Mouse (Mus musculus) stomach, postnatal 0 days (tissue): ENCODE results near the gene Gtf2a1. TPM values are rescaled to one million over a fixed set of nuclear protein-coding genes. Genes with fewer than 3 reads are reported as not detected.

Source experiments
- ATAC-seq: fragments of 200-750 bp; cut with Nextera tagmentation; 2 replicates; pipeline ENCODE4 v1.8.0; 2017; ENCODE audit not compliant: low FRiP score, low TSS enrichment
- DNase-seq: peaks from one replicate; pipeline ENCODE4 v3.0.0-alpha.2; 2016; ENCODE audit warnings: low spot score
- H3K27ac ChIP-seq: fragments of 300-500 bp; sonication (generic); replicated peaks from 2 replicates; pipeline ENCODE4 v1.5.1; 2014; ENCODE audit warnings: mild to moderate bottlenecking, control low read depth
- H3K27me3 ChIP-seq: fragments of 300-500 bp; sonication (generic); 2 replicates; pipeline ENCODE4 v1.6.1; 2014; ENCODE audit warnings: low read length; ENCODE audit not compliant: control insufficient read depth, insufficient read depth
- H3K36me3 ChIP-seq: fragments of 300-500 bp; sonication (generic); 2 replicates; pipeline ENCODE4 v1.6.1; 2014; ENCODE audit warnings: low read length, mixed read lengths; ENCODE audit not compliant: control insufficient read depth, insufficient read depth
- H3K4me1 ChIP-seq: fragments of 300-500 bp; sonication (generic); replicated peaks from 2 replicates; pipeline ENCODE4 v1.6.1; 2014; ENCODE audit warnings: antibody characterized with exemption; ENCODE audit not compliant: control insufficient read depth, insufficient read depth
- H3K4me2 ChIP-seq: fragments of 300-500 bp; sonication (generic); replicated peaks from 2 replicates; pipeline ENCODE4 v1.6.1; 2014; ENCODE audit warnings: low read depth, mild to moderate bottlenecking, control low read depth, moderate library complexity
- H3K4me3 ChIP-seq: fragments of 300-500 bp; sonication (generic); 2 replicates; pipeline ENCODE4 v1.5.1; 2014; ENCODE audit warnings: low read depth, low read length, control low read depth
- H3K9ac ChIP-seq: fragments of 300-500 bp; sonication (generic); 2 replicates; pipeline ENCODE4 v1.6.1; 2014; ENCODE audit warnings: mild to moderate bottlenecking, low read length, control low read depth, mixed read lengths
- H3K9me3 ChIP-seq: fragments of 300-500 bp; sonication (generic); 2 replicates; pipeline ENCODE4 v1.6.1; 2016; ENCODE audit warnings: low read length; ENCODE audit not compliant: control insufficient read depth
- CTCF ChIP-seq: IDR thresholded peaks from 2 replicates; pipeline ENCODE4 v1.5.1; 2016; ENCODE audit warnings: antibody characterized with exemption, low read depth, mild to moderate bottlenecking, moderate library complexity
- EP300 ChIP-seq: optimal IDR thresholded peaks from 2 replicates; pipeline ENCODE3; 2016; ENCODE audit warnings: antibody characterized with exemption
- WGBS: fragments of 180-500 bp; shearing (Covaris S2); extraction: QIAGEN DNeasy Blood & Tissue Kit; methylation state at CpG from one replicate; pipeline ENCODE4 v1.1.7; 2014; 5-methylcytosine and 5-hydroxymethylcytosine counted together
- polyA plus RNA-seq: library from polyadenylated mRNA; unstranded; fragments of >200 nt; fragmentation: Nextera tagmentation; extraction: Ambion mirVana; gene quantifications from 2 replicates; pipeline ENCODE4 v1.2.1, GENCODE M21; 2015

Gtf2a1 gene
- polyA plus RNA-seq, 1 experiment from 2014 or later, result 18.9 TPM

DNA sequence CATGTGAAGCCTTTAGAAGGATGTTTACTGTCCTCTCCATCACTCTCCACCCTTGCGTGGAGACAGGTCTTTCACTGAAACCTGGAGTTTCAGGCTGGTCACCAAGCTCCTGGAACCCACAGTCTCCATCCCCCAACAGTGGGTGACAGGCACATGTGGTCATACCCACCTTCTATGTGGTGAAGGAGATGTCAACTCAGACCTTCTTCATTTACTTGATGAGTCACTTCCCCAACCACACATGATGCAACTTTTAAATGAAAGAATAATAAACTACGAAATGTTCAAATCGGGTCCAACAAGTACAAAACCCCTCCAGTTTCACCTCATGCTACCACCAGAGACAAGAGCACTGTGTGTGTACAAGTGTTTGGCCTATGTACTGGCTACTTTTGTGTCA is 5.1 kb downstream of the Gtf2a1 start:
- Histone ChIP-seq H3K4me1 (no peaks in the 10 kb centered on the region), H3K9ac (no peak overlapping the region), H3K27ac (no peak overlapping the region), H3K36me3 (no peaks in the 10 kb centered on the region), H3K4me2 (no peak overlapping the region), H3K9me3 (no peaks in the 10 kb centered on the region), H3K4me3 (no peak overlapping the region), H3K27me3 (no peaks in the 10 kb centered on the region)
- ATAC-seq, result no peak
- no peak for DNase-seq
- WGBS, result 87% methylated on average over 3 of the region's 3 CpGs
- TF ChIP-seq EP300, result no peak
- no peak for TF ChIP-seq CTCF

DNA sequence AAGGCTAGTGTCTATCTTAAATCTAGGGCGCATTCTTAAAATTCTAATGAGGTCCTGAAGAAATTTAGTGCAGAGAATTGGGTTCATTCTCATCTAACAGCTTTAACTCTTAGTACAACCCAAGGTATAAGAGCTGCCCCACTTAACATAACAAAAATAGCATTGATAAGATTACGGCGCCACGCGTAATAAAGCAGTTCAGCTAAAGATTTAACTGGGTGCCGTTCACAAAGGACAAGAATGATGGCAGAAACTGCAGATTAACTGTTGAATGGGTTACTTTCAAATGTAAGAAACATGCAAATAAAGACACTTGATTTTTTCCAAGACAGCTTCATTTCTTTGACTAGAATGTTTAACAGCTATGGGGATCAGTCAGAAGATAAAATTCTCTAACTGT is 6.9 kb downstream of the Gtf2a1 start:
- WGBS, result 70% methylated on average over 6 of the region's 6 CpGs
- ATAC-seq, result no peak
- H3K36me3 ChIP-seq, result no peaks in the 10 kb centered on the region
- no peaks in the 10 kb centered on the region for H3K27me3 ChIP-seq
- H3K4me1 ChIP-seq, result no peaks in the 10 kb centered on the region
- H3K4me3 ChIP-seq, result no peak overlapping the region
- TF ChIP-seq EP300, result no peak
- no peak for TF ChIP-seq CTCF
- no peak overlapping the region for H3K4me2 ChIP-seq
- H3K9me3 ChIP-seq, result no peaks in the 10 kb centered on the region
- H3K9ac ChIP-seq, result no peak overlapping the region
- DNase-seq, result no peak
- H3K27ac ChIP-seq, result no peak overlapping the region

DNA sequence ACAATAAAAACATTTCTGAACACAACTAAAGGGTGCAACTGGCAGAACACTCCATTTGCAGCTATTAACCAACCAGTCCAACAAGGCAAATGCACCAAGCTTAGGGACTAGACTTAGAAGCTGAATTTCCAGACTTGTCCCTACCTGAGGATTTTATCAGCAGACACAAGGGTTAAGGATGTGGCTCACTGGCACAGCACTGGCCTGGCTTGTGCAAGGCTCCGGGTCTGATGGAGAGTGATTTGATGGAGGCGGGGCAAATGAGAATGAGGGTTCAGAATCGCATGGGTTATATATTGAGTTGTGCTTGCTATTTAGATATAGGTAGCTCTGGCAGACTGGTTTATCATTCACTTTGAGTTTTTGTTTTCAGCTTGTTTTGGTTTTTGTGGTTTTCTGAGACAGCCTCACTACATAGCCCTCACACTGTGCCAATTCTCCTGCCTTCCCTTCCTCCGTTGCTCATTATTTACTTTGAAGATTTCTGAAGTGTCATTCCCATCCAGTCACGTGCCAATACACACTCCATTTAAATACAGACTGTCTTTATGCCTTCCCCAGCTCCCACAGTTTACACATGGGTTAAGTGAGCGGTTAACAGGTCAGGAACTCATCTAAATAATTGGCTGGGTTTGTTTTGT is 7.8 kb downstream of the Gtf2a1 start:
- Histone ChIP-seq H3K9me3 (no peaks in the 10 kb centered on the region), H3K27me3 (no peaks in the 10 kb centered on the region), H3K4me3 (no peak overlapping the region), H3K4me1 (no peaks in the 10 kb centered on the region), H3K9ac (no peak overlapping the region), H3K36me3 (0 out of 2 replicates have a peak, but pooled peaks cover 3% of the 10 kb centered on the region), H3K27ac (no peak overlapping the region), H3K4me2 (no peak overlapping the region)
- WGBS, result 53% methylated on average over 6 of the region's 6 CpGs
- no peak for DNase-seq
- ATAC-seq, result no peak
- TF ChIP-seq CTCF, result no peak
- no peak for TF ChIP-seq EP300

DNA sequence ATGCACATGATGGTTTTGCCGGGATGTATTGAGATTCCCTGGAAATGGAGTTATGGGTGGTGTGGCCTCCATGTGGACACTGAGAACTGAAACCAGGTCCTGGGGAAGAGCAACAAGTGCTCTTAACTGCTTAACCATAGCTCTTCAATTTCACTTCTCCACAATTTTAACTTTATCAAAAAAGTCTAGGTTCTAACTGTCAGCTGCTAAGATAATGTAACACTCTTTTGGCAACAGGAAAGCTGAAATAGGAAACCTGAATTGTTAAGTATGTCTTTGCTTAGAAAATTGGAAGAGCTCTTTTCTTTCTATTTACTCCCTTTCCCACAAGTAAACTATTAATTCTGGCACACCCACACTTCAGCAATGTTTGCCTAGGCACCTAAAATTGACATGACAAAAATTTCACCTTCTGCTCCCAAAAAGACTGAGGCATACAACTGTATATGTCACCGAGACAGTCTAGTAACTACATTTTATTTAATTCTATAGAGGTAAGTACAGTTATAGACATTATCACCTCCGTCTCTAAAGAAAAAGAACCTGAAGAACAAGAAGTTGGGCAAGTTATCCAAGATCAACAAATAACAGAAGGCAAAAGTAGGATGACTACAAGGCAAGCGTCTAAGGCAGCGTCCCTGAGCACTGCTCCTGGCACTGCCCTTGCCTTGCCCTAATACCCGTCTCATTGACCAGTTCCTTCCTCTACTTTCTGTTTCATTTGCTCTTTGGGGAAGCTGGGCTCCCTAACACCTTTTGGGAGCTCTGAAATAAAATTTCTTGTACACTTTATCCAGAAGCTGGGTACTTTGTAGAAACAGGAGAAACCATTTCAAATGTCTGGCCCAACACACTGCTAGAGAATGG is 8.8 kb downstream of the Gtf2a1 start:
- TF ChIP-seq EP300, result no peak
- no peak for TF ChIP-seq CTCF
- H3K4me3 ChIP-seq, result no peak overlapping the region
- H3K27me3 ChIP-seq, result no peaks in the 10 kb centered on the region
- 58% methylated on average over 6 of the region's 6 CpGs for WGBS
- DNase-seq (no peak), ATAC-seq (no peak)
- H3K4me1 ChIP-seq, result no peaks in the 10 kb centered on the region
- no peak overlapping the region for H3K4me2 ChIP-seq
- no peaks in the 10 kb centered on the region for H3K9me3 ChIP-seq
- H3K27ac ChIP-seq, result no peak overlapping the region
- H3K9ac ChIP-seq, result no peak overlapping the region
- 0 out of 2 replicates have a peak, but pooled peaks cover 3% of the 10 kb centered on the region for H3K36me3 ChIP-seq

DNA sequence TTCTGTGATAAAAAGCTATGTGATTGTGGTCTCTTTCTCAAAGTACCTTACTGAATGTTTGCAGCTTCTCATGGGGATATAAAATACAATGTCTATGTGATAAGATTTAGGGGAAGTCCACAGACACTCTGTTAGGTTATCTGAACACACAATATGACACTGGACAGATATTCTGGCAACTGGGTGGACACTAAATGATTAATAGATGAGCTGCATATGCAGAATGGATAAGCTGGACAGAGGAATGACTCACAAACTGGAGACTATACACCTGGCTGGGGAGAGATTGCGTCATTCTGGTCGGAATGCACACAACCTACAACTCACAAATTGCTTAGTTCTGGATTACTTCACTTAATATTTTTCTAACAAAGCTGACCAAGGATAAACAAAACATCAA is 10.6 kb downstream of the Gtf2a1 start:
- DNase-seq, result no peak
- H3K4me3 ChIP-seq, result no peak overlapping the region
- no peaks in the 10 kb centered on the region for H3K9me3 ChIP-seq
- no peaks in the 10 kb centered on the region for H3K4me1 ChIP-seq
- H3K36me3 ChIP-seq, result 0 out of 2 replicates have a peak, but pooled peaks cover 6% of the 10 kb centered on the region
- WGBS, result 65% methylated on average over 2 of the region's 2 CpGs
- H3K27me3 ChIP-seq, result no peaks in the 10 kb centered on the region
- no peak overlapping the region for H3K4me2 ChIP-seq
- no peak overlapping the region for H3K27ac ChIP-seq
- TF ChIP-seq CTCF, result no peak
- TF ChIP-seq EP300, result no peak
- no peak for ATAC-seq
- H3K9ac ChIP-seq, result no peak overlapping the region

DNA sequence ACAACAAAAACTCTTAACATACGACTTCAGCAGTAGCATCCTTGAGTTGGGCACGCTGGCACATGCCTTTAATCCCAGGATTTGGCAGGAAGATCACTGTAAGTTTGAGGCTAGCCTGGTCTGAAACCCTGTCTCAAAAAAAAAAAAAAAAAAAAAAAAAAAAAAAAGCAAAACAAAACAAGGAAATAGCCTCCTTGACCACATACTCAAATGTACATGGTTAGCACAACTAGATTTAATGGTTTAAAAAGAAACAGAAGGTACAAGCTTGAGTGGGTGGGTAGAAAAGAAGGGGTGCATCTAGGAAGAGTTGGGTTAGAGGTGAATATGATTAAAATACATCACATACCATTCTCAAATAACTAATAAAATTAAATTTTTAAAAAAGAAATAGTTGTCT is 18.6 kb downstream of the Gtf2a1 start:
- ATAC-seq (no peak), DNase-seq (no peak)
- 79% methylated on average over 2 of the region's 2 CpGs for WGBS
- Histone ChIP-seq H3K4me2 (no peak overlapping the region), H3K4me3 (no peak overlapping the region), H3K27ac (no peak overlapping the region), H3K4me1 (no peaks in the 10 kb centered on the region), H3K27me3 (no peaks in the 10 kb centered on the region), H3K9ac (no peak overlapping the region), H3K36me3 (peaks cover 12% of the 10 kb centered on the region; the same call in 1 of the 2 replicates), H3K9me3 (no peaks in the 10 kb centered on the region)
- no peak for TF ChIP-seq CTCF
- TF ChIP-seq EP300, result no peak
